Mouse (Mus musculus) spleen, adult 2 months (tissue): Measurements from ENCODE around the gene Gm49486.

Source experiments
- CTCF ChIP-seq: fragments of 200-500 bp; IDR thresholded peaks from 2 replicates; pipeline ENCODE4 v1.5.1; 2011; ENCODE audit warnings: mild to moderate bottlenecking, inconsistent platforms; ENCODE audit not compliant: insufficient read depth, insufficient read length, insufficient replicate concordance; ENCODE audit errors: extremely low read depth
- POLR2A ChIP-seq: fragments of 200-500 bp; IDR thresholded peaks from 2 replicates; pipeline ENCODE4 v1.6.1; 2011; ENCODE audit warnings: low read depth, low read length, inconsistent platforms

GRCm38 (mm10) chr15:79254661-79255060, 25.5 kb downstream of the Gm49486 start, which contains the start of gene Slc16a8:
- TF ChIP-seq POLR2A (no peak), CTCF (no peak)
